Mouse (Mus musculus) embryonic facial prominence, embryonic 10.5 days (tissue): ENCODE measurements around the gene Efcab5. TPM values are rescaled to one million over a fixed set of nuclear protein-coding genes. Genes with fewer than 3 reads are reported as not detected.
A peak's percentile ranks its signal among the peaks of the same experiment; 100 is the strongest.
"Not testable (repeated sequence)": the region's sequence is repeated elsewhere in the genome, so short reads cannot be mapped to it uniquely, and the experiment has no call there.

ENCODE experiments used
- DNase-seq: peaks from one replicate; pipeline ENCODE4 v3.0.0-alpha.2; 2017; ENCODE audit warnings: low spot score
- H3K27ac ChIP-seq: fragments of 300-500 bp; sonication (generic); replicated peaks from 2 replicates; pipeline ENCODE4 v1.5.1; 2016; ENCODE audit warnings: mild to moderate bottlenecking
- H3K27me3 ChIP-seq: fragments of 300-500 bp; sonication (generic); replicated peaks from 2 replicates; pipeline ENCODE4 v1.6.1; 2016; ENCODE audit warnings: low read depth, mild to moderate bottlenecking; ENCODE audit not compliant: poor library complexity, severe bottlenecking
- H3K36me3 ChIP-seq: fragments of 300-500 bp; sonication (generic); replicated peaks from 2 replicates; pipeline ENCODE4 v1.6.1; 2016; ENCODE audit warnings: mild to moderate bottlenecking, moderate library complexity
- H3K4me1 ChIP-seq: fragments of 300-500 bp; sonication (generic); 2 replicates; pipeline ENCODE4 v1.6.1; 2016
- H3K4me3 ChIP-seq: fragments of 300-500 bp; sonication (generic); 2 replicates; pipeline ENCODE4 v1.5.1; 2016; ENCODE audit warnings: mild to moderate bottlenecking, moderate library complexity
- H3K9me3 ChIP-seq: fragments of 300-500 bp; sonication (generic); 2 replicates; pipeline ENCODE4 v1.6.1; 2016; ENCODE audit warnings: mild to moderate bottlenecking
- WGBS: fragments of 180-500 bp; shearing (Covaris S2); methylation state at CpG from one replicate; pipeline ENCODE4 v1.1.7; 2016; 5-methylcytosine and 5-hydroxymethylcytosine counted together
- polyA plus RNA-seq: library from polyadenylated mRNA; unstranded; fragments of >200 nt; fragmentation: Nextera tagmentation; extraction: Ambion mirVana; gene quantifications from 2 replicates; pipeline ENCODE4 v1.2.1, GENCODE M21; 2016

Efcab5 gene
- polyA plus RNA-seq, 1 experiment from 2014 or later: 0.07 TPM

GRCm38 (mm10) chr11:77108442-77108841 lies 80.3 kb downstream of the Efcab5 start:
- H3K27me3 ChIP-seq: no peaks in the 10 kb centered on the region
- no peak overlapping the region for H3K4me3 ChIP-seq
- no peaks in the 10 kb centered on the region for H3K4me1 ChIP-seq
- no peak for DNase-seq
- no peak overlapping the region for H3K27ac ChIP-seq
- WGBS: 89% methylated on average over 6 of the region's 6 CpGs
- H3K36me3 ChIP-seq: no peaks in the 10 kb centered on the region
- H3K9me3 ChIP-seq: no peaks in the 10 kb centered on the region

DNA sequence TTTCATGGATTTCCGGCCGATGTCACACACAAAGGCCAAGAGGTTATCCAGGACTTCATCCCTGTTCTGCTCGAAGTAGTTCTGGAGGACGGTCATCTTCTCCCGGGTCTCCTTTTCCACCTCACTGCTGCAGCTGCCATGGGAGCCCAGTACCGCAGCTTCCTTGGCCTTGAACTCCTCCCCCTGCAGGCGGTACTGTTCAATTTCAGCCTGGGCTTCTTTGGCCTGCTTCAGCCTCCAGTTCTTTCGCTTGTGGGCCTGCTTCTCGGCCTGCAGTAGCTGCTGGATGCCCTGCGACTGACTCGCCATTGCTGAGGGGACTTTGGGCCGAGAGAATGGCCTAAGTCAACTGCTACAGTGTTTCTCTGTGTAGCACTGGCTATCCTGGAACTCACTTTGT lies 80.9 kb downstream of the Efcab5 start:
- not testable (repeated sequence) for DNase-seq, H3K36me3 ChIP-seq, H3K4me3 ChIP-seq, H3K27ac ChIP-seq, H3K27me3 ChIP-seq, H3K9me3 ChIP-seq, H3K4me1 ChIP-seq
- 78% methylated on average over 12 of the region's 12 CpGs for WGBS

- H3K27ac ChIP-seq: no peak overlapping the region
- DNase-seq: no peak
- 92% methylated on average over 6 of the region's 6 CpGs for WGBS
- no peaks in the 10 kb centered on the region for H3K9me3 ChIP-seq
- no peaks in the 10 kb centered on the region for H3K36me3 ChIP-seq
- H3K27me3 ChIP-seq: no peaks in the 10 kb centered on the region
- H3K4me3 ChIP-seq: no peak overlapping the region
- H3K4me1 ChIP-seq: no peaks in the 10 kb centered on the region
Observed at GRCm38 (mm10) chr11:77106961-77107360, 81.8 kb downstream of the Efcab5 start.

DNA sequence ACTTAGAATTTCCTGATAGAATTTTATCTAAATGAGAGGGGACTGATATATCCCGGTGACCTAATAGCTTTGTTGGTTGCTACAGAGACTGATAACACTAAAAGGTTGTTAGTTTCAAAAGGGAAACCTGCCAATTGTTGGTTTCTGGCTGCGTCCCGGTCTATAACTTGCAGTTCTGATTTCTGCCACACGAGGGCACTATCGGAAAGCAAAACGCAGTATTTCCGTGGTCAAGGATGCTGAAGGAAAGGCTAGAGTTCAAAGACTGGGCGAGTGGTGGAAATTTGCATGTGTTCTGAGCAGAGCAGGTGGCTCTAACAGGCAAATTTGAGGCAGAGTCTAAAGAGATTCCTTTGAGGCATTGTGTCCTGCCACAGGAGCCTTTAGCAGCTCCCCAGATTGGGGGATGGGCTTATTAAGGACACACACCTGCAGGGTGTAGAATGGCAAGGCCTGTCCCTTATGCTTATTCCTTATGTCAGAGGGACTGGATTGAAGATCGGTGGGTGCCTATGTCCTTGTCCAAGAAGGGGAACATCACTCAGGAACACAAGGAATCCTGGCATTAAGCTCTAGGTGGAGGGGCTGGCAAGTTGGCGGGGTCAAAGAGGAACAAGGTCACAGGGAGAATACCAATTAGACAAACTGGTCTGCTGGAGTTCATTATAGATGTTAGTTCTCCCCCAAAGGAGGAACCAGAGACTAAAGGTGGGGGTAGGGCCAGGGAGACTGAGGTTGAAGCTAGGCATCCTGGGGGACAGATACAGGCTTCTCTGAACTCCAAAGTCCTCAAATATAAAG lies 88.4 kb downstream of the Efcab5 start:
- WGBS: 15% methylated on average over 10 of the region's 10 CpGs
- Histone ChIP-seq H3K4me3 (no peak overlapping the region), H3K36me3 (no peaks in the 10 kb centered on the region), H3K27ac (no peak overlapping the region), H3K9me3 (no peaks in the 10 kb centered on the region), H3K4me1 (peaks cover 5% of the 10 kb centered on the region), H3K27me3 (no peaks in the 10 kb centered on the region)
- DNase-seq: peak; percentile 78

DNA sequence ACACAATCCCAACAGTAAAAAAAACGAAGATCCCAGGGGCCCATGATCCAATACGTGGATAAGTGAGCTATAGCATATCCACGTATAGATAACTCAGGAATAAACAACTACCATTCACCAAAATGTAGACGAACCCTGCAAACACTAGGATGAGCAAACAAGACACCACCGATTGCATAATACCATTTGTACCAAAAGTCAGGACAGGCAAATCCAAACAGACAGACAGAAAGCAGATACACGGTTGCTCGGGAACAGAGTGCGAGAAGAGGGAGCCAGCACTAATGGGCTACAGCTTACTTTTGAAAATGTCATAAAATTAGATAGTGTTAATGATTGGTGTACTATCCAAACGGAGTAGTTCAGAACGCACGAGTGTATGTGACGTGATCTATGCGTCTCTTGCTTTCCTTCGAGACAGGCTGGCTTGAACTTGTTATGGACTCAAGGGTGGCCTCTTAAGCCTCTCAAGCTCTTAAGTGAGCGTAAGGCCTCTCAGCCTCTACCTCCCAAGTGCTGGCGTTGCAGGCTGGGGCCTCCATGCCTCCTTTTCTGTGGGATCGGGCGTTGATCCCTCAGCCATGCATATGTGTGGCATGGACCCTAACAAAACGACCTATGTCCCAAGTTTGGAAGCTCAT lies 90.3 kb downstream of the Efcab5 start:
- peaks cover 5% of the 10 kb centered on the region for H3K4me1 ChIP-seq
- WGBS: 81% methylated on average over 19 of the region's 19 CpGs
- H3K27me3 ChIP-seq: no peaks in the 10 kb centered on the region
- no peak for DNase-seq
- H3K36me3 ChIP-seq: no peaks in the 10 kb centered on the region
- no peaks in the 10 kb centered on the region for H3K9me3 ChIP-seq
- H3K4me3 ChIP-seq: no peak overlapping the region
- no peak overlapping the region for H3K27ac ChIP-seq

GRCm38 (mm10) chr11:77096991-77097390 lies 91.8 kb downstream of the Efcab5 start:
- no peaks in the 10 kb centered on the region for H3K27me3 ChIP-seq
- H3K9me3 ChIP-seq: no peaks in the 10 kb centered on the region
- no peak overlapping the region for H3K4me3 ChIP-seq
- H3K36me3 ChIP-seq: no peaks in the 10 kb centered on the region
- DNase-seq: no peak
- 72% methylated on average over 7 of the region's 7 CpGs for WGBS
- H3K27ac ChIP-seq: no peak overlapping the region
- H3K4me1 ChIP-seq: peaks cover 8% of the 10 kb centered on the region

- Histone ChIP-seq H3K36me3 (no peaks in the 10 kb centered on the region), H3K4me1 (peaks cover 8% of the 10 kb centered on the region), H3K4me3 (no peak overlapping the region), H3K9me3 (no peaks in the 10 kb centered on the region), H3K27me3 (no peaks in the 10 kb centered on the region), H3K27ac (no peak overlapping the region)
- 89% methylated on average over 3 of the region's 3 CpGs for WGBS
- no peak for DNase-seq
Observed at GRCm38 (mm10) chr11:77096581-77096980, 92.2 kb downstream of the Efcab5 start.

DNA sequence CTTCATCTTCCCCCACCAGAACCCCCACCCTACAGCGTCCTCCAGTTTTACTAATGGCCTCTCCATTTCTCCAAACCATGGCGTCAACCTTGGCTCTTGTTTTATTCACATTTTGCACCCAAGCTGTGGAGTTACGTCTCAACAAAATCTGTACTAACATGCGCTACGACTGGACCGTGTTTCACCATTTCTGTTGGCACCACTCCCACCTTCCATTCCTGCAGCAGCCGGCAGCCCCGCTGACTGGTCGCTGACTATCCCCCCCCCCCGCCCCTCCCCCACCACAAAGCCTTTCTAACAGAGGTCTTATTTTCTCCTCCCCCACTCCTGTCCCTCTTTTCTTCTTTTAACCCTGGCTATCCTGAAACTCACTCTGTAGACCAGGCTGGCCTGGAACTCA lies 93.6 kb downstream of the Efcab5 start:
- Histone ChIP-seq H3K9me3 (no peaks in the 10 kb centered on the region), H3K36me3 (no peaks in the 10 kb centered on the region), H3K4me1 (peaks cover 4% of the 10 kb centered on the region; the same call in 1 of the 2 replicates), H3K27ac (no peak overlapping the region), H3K4me3 (no peak overlapping the region), H3K27me3 (no peaks in the 10 kb centered on the region)
- 63% methylated on average over 10 of the region's 10 CpGs for WGBS
- no peak for DNase-seq

DNA sequence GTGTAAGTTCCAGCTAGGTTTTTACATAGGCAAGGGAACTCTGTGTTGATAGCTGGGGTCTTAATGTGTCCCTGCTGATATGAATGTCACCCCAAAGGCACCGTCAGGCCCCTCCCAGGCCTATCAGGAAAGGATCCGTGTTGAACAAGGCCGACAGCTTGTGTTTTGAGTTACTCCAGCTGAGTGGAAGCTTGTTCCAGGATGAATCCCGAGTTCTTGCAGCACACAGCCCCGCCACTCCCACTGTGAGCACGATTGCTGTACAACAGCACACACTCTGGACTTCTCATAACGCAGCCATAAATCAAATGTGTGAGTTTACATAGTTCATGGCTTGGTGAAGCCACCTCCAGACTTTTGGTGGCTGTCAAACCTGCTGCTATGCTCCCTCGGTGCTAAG lies 94.6 kb downstream of the Efcab5 start:
- DNase-seq: no peak
- H3K27me3 ChIP-seq: no peaks in the 10 kb centered on the region
- H3K9me3 ChIP-seq: no peaks in the 10 kb centered on the region
- H3K36me3 ChIP-seq: no peaks in the 10 kb centered on the region
- WGBS: 75% methylated on average over 8 of the region's 8 CpGs
- H3K4me3 ChIP-seq: no peak overlapping the region
- no peak overlapping the region for H3K27ac ChIP-seq
- 0 out of 2 replicates have a peak, but pooled peaks cover 4% of the 10 kb centered on the region for H3K4me1 ChIP-seq

DNA sequence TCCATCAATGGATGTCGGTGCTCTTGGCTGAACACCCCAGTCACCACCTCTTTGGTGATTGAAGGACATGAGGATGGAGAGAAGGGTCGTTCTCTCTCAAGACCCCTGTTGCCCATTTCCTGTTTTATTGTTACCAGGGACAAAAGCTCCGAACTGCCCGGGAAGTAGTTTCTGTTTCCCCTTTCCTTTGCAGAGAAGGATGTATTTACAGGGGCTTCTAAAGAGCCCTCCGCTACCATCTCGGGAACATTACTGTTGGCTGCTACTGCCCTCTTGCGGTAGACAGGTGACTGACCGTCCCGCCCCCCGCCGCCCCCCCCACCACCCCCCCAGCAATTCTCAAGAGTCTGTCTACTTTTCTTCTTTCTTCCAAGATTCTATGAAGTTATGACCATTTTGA lies 95.6 kb downstream of the Efcab5 start:
- peak; percentile 68 for DNase-seq
- Histone ChIP-seq H3K27ac (no peak overlapping the region), H3K4me3 (peak overlapping the region; percentile 43), H3K4me1 (0 out of 2 replicates have a peak, but pooled peaks cover 4% of the 10 kb centered on the region), H3K9me3 (no peaks in the 10 kb centered on the region), H3K27me3 (no peaks in the 10 kb centered on the region), H3K36me3 (no peaks in the 10 kb centered on the region)
- WGBS: 2% methylated on average over 11 of the region's 11 CpGs

- H3K4me3 ChIP-seq: no peak overlapping the region
- no peak for DNase-seq
- 0 out of 2 replicates have a peak, but pooled peaks cover 4% of the 10 kb centered on the region for H3K4me1 ChIP-seq
- H3K36me3 ChIP-seq: no peaks in the 10 kb centered on the region
- H3K27me3 ChIP-seq: no peaks in the 10 kb centered on the region
- H3K9me3 ChIP-seq: no peaks in the 10 kb centered on the region
- 78% methylated on average over 2 of the region's 2 CpGs for WGBS
- H3K27ac ChIP-seq: no peak overlapping the region
Observed at GRCm38 (mm10) chr11:77089162-77089561, 99.6 kb downstream of the Efcab5 start.

DNA sequence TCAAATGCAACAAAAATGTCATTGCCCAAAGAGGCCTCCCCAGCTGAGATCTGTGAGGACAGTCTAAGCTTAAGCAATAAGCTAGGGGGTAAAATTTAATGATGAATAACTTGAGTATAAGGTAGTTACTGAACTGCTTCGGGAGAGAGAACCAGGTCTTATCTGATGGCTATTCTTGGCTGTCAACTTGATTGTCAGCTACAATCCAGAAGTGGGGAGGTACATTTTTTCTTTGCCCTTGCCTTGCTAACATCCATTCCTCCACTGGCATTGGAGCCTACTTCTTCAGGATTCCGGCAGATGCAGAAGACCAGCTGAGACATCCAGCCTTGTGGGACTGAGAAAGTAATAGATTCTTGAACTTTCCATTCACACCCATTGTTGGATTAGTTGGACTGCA lies 101.8 kb downstream of the Efcab5 start:
- no peaks in the 10 kb centered on the region for H3K9me3 ChIP-seq
- H3K27ac ChIP-seq: no peak overlapping the region
- no peaks in the 10 kb centered on the region for H3K36me3 ChIP-seq
- H3K4me3 ChIP-seq: no peak overlapping the region
- DNase-seq: no peak
- no peaks in the 10 kb centered on the region; the same call in 1 of the 2 replicates for H3K27me3 ChIP-seq
- no peaks in the 10 kb centered on the region for H3K4me1 ChIP-seq
- 86% methylated on average over 2 of the region's 2 CpGs for WGBS
